Comparison of ENCODE assay signal across 14 mouse cellular contexts in genomic region chr14:110755308-110755650, GRCm38 (mm10). TPM values are rescaled to one million over a fixed set of nuclear protein-coding genes. Genes with fewer than 3 reads are reported as not detected.
A peak's percentile ranks its signal among the peaks of the same experiment; 100 is the strongest.
DNase-seq lines count a peak whose midpoint lies in the region; ATAC-seq lines count a peak whose summit lies in the region.
"Had no signal": no experiment of that assay in that cellular context is flagged by ENCODE, and none has a peak within 500 bp of the region (broad histone marks: within the 10 kb centered on the region; RNA-seq: fewer than 3 reads in every experiment).

No protein-coding gene starts in this region.

- DNase-seq in forebrain, embryonic 14.5 days (ENCODE audit: low spot score), result no peak
- no peak for DNase-seq in embryonic facial prominence, embryonic 14.5 days (ENCODE audit: low spot score)
- DNase-seq in left cerebral cortex, postnatal 4 days, result no peak
- no peak for DNase-seq in liver, embryonic 11.5 days (ENCODE audit: low spot score)
- DNase-seq: cerebellum, adult 9-10 months; gastrocnemius, postnatal 10 days; lung, adult 2 months; spleen, adult 18-20 months had no signal

- H3K27ac ChIP-seq in forebrain, embryonic 15.5 days (replicated peaks), result no peak overlapping the region
- H3K27ac ChIP-seq in forebrain, embryonic 14.5 days (ENCODE audit: low read depth, low read length), result no peak overlapping the region
- no peak overlapping the region for H3K27ac ChIP-seq in embryonic facial prominence, embryonic 14.5 days (replicated peaks; ENCODE audit: low read depth, low read length)
- no peak overlapping the region for H3K27ac ChIP-seq in intestine, embryonic 16.5 days (ENCODE audit: low read length)
- no peak overlapping the region for H3K27ac ChIP-seq in neural tube, embryonic 13.5 days (replicated peaks)
- H3K27ac ChIP-seq in liver, embryonic 11.5 days (ENCODE audit: low read depth, low read length), result no peak overlapping the region
- H3K27ac ChIP-seq: heart, embryonic 13.5 days had no signal

- 26% methylated on average over 4 of the region's 4 CpGs for WGBS in forebrain, embryonic 15.5 days
- 40% methylated on average over 4 of the region's 4 CpGs for WGBS in forebrain, embryonic 14.5 days
- 29% methylated on average over 4 of the region's 4 CpGs for WGBS in embryonic facial prominence, embryonic 14.5 days
- 39% methylated on average over 4 of the region's 4 CpGs for WGBS in intestine, embryonic 16.5 days
- WGBS in neural tube, embryonic 13.5 days, result 45% methylated on average over 4 of the region's 4 CpGs
- WGBS in liver, embryonic 11.5 days, result 67% methylated on average over 4 of the region's 4 CpGs

- peaks cover 4% of the 10 kb centered on the region; the same call in 1 of the 2 replicates for H3K4me1 ChIP-seq in forebrain, embryonic 15.5 days
- H3K4me1 ChIP-seq in forebrain, embryonic 14.5 days (ENCODE audit: control insufficient read depth, insufficient read depth, low read length), result no peaks in the 10 kb centered on the region
- H3K4me1 ChIP-seq in embryonic facial prominence, embryonic 14.5 days (ENCODE audit: control insufficient read depth, insufficient read depth, low read length), result no peaks in the 10 kb centered on the region
- H3K4me1 ChIP-seq in intestine, embryonic 16.5 days (ENCODE audit: control insufficient read depth, insufficient read depth, low read length), result no peaks in the 10 kb centered on the region
- peaks cover 7% of the 10 kb centered on the region; the same call in 1 of the 2 replicates for H3K4me1 ChIP-seq in neural tube, embryonic 13.5 days (replicated peaks)
- H3K4me1 ChIP-seq in liver, embryonic 11.5 days (replicated peaks; ENCODE audit: control insufficient read depth, insufficient read depth, low read length), result no peaks in the 10 kb centered on the region
- H3K4me1 ChIP-seq: heart, embryonic 13.5 days had no signal

- H3K4me2 ChIP-seq in forebrain, embryonic 15.5 days (replicated peaks), result 0 out of 2 replicates have a peak overlapping the region, but pooled peaks have one; percentile 23
- H3K4me2 ChIP-seq in forebrain, embryonic 14.5 days (ENCODE audit: low read length), result no peak overlapping the region; the same call in 1 of the 2 replicates
- peak overlapping the region; percentile 55 for H3K4me2 ChIP-seq in embryonic facial prominence, embryonic 14.5 days (ENCODE audit: low read depth, low read length)
- peak overlapping the region; percentile 52; the same call in 1 of the 2 replicates for H3K4me2 ChIP-seq in intestine, embryonic 16.5 days (ENCODE audit: low read depth, low read length)
- peak overlapping the region; percentile 43 for H3K4me2 ChIP-seq in neural tube, embryonic 13.5 days
- H3K4me2 ChIP-seq in liver, embryonic 11.5 days, result no peak overlapping the region

- intact Hi-C loops in left cerebral cortex, postnatal 4 days (cut with DNase I), result no loop called here

- H3K9ac ChIP-seq in forebrain, embryonic 15.5 days (replicated peaks), result no peak overlapping the region
- H3K9ac ChIP-seq in forebrain, embryonic 14.5 days (ENCODE audit: low read length), result no peak overlapping the region
- no peak overlapping the region for H3K9ac ChIP-seq in embryonic facial prominence, embryonic 14.5 days (ENCODE audit: low read depth, low read length)
- no peak overlapping the region for H3K9ac ChIP-seq in intestine, embryonic 16.5 days (ENCODE audit: low read depth, low read length)
- H3K9ac ChIP-seq in neural tube, embryonic 13.5 days, result 0 out of 2 replicates have a peak overlapping the region, but pooled peaks have one; percentile 26
- H3K9ac ChIP-seq in liver, embryonic 11.5 days (ENCODE audit: low read depth, low read length), result no peak overlapping the region
- H3K9ac ChIP-seq: heart, embryonic 13.5 days had no signal

- H3K27me3 ChIP-seq in forebrain, embryonic 15.5 days, result no peaks in the 10 kb centered on the region
- H3K27me3 ChIP-seq in forebrain, embryonic 14.5 days (replicated peaks; ENCODE audit: control insufficient read depth, insufficient read depth, low read length), result no peaks in the 10 kb centered on the region
- no peaks in the 10 kb centered on the region for H3K27me3 ChIP-seq in embryonic facial prominence, embryonic 14.5 days (replicated peaks; ENCODE audit: control insufficient read depth, insufficient read depth, low read length)
- no peaks in the 10 kb centered on the region for H3K27me3 ChIP-seq in intestine, embryonic 16.5 days (replicated peaks; ENCODE audit: control insufficient read depth, insufficient read depth, low read length)
- H3K27me3 ChIP-seq in neural tube, embryonic 13.5 days, result no peaks in the 10 kb centered on the region
- no peaks in the 10 kb centered on the region for H3K27me3 ChIP-seq in liver, embryonic 11.5 days (replicated peaks; ENCODE audit: control insufficient read depth, insufficient read depth, low read length)
- H3K27me3 ChIP-seq: heart, embryonic 13.5 days had no signal

- ATAC-seq in forebrain, embryonic 15.5 days (replicated peaks), result peak; percentile 41; the same call in 1 of the 2 replicates
- no peak for ATAC-seq in forebrain, embryonic 14.5 days
- ATAC-seq in embryonic facial prominence, embryonic 14.5 days (ENCODE audit: low read depth), result no peak; the same call in 1 of the 2 replicates
- peak; percentile 31; the same call in 1 of the 2 replicates for ATAC-seq in intestine, embryonic 16.5 days
- ATAC-seq in neural tube, embryonic 13.5 days (ENCODE audit: low read depth), result no peak; the same call in 1 of the 2 replicates
- no peak for ATAC-seq in liver, embryonic 11.5 days (replicated peaks; ENCODE audit: low FRiP score)
- ATAC-seq in frontal cortex, adult (ENCODE audit: low TSS enrichment), result no peak

- no peak overlapping the region for H3K4me3 ChIP-seq in forebrain, embryonic 15.5 days
- H3K4me3 ChIP-seq in forebrain, embryonic 14.5 days (ENCODE audit: low read depth, low read length), result no peak overlapping the region
- peak overlapping the region; percentile 44 for H3K4me3 ChIP-seq in embryonic facial prominence, embryonic 14.5 days (ENCODE audit: low read depth, low read length)
- H3K4me3 ChIP-seq in intestine, embryonic 16.5 days (ENCODE audit: low read length), result peak overlapping the region; percentile 41; the same call in 1 of the 2 replicates
- H3K4me3 ChIP-seq in neural tube, embryonic 13.5 days, result no peak overlapping the region
- H3K4me3 ChIP-seq in liver, embryonic 11.5 days (ENCODE audit: low read depth, low read length), result no peak overlapping the region

- no peaks in the 10 kb centered on the region for H3K9me3 ChIP-seq in forebrain, embryonic 15.5 days
- no peaks in the 10 kb centered on the region for H3K9me3 ChIP-seq in forebrain, embryonic 14.5 days (replicated peaks; ENCODE audit: control insufficient read depth, low read length)
- peaks cover 14% of the 10 kb centered on the region for H3K9me3 ChIP-seq in embryonic facial prominence, embryonic 14.5 days (ENCODE audit: control insufficient read depth, low read length)
- no peaks in the 10 kb centered on the region for H3K9me3 ChIP-seq in intestine, embryonic 16.5 days (ENCODE audit: control insufficient read depth, low read length)
- no peaks in the 10 kb centered on the region for H3K9me3 ChIP-seq in neural tube, embryonic 13.5 days
- no peaks in the 10 kb centered on the region for H3K9me3 ChIP-seq in liver, embryonic 11.5 days (ENCODE audit: control insufficient read depth, low read length)
- H3K9me3 ChIP-seq: heart, embryonic 13.5 days had no signal

- H3K36me3 ChIP-seq in forebrain, embryonic 15.5 days, result no peaks in the 10 kb centered on the region
- no peaks in the 10 kb centered on the region for H3K36me3 ChIP-seq in forebrain, embryonic 14.5 days (ENCODE audit: control insufficient read depth, insufficient read depth, low read length)
- peaks cover 15% of the 10 kb centered on the region for H3K36me3 ChIP-seq in embryonic facial prominence, embryonic 14.5 days (ENCODE audit: control insufficient read depth, insufficient read depth, low read length)
- H3K36me3 ChIP-seq in intestine, embryonic 16.5 days (ENCODE audit: control insufficient read depth, insufficient read depth, low read length), result peaks cover 8% of the 10 kb centered on the region; the same call in 1 of the 2 replicates
- H3K36me3 ChIP-seq in neural tube, embryonic 13.5 days, result no peaks in the 10 kb centered on the region
- no peaks in the 10 kb centered on the region for H3K36me3 ChIP-seq in liver, embryonic 11.5 days (ENCODE audit: control insufficient read depth, insufficient read depth, low read length)
- H3K36me3 ChIP-seq: heart, embryonic 13.5 days had no signal

RNA-seq across cellular contexts. Expression of gene Slitrk6, which starts 0.3 kb away (rescaled TPM):
- polyA plus RNA-seq in forebrain, embryonic 15.5 days (2015; fragmentation: Nextera tagmentation; extraction: Ambion mirVana), result 2.1 and 2.5 TPM in 2 replicates
- 3.7 and 4.5 TPM in 2 replicates for polyA plus RNA-seq in forebrain, embryonic 14.5 days (2014; fragmentation: Nextera tagmentation; extraction: Ambion mirVana)
- polyA plus RNA-seq in embryonic facial prominence, embryonic 14.5 days (2014; fragmentation: Nextera tagmentation; extraction: Ambion mirVana), result 14.2 and 17.4 TPM in 2 replicates
- polyA plus RNA-seq in intestine, embryonic 16.5 days (2015; fragmentation: Nextera tagmentation; extraction: Ambion mirVana), result 26.3 and 27.3 TPM in 2 replicates
- polyA plus RNA-seq in neural tube, embryonic 13.5 days (2015; fragmentation: Nextera tagmentation; extraction: Ambion mirVana), result 2.1 and 2.9 TPM in 2 replicates
- total RNA-seq in left cerebral cortex, postnatal 4 days (2021), result 1 to 10 TPM in 1 of 2 experiments, under 1 TPM in 1; 0.90 to 1.4 TPM
- 1.0 and 1.8 TPM in 2 replicates for polyA plus RNA-seq in liver, embryonic 11.5 days (2014; fragmentation: Nextera tagmentation; extraction: Ambion mirVana)
- total RNA-seq: monocyte, adult 5-6 weeks had no signal

Comparison
In these comparisons a context has a peak if more than half of its experiments do, and no peak if none do; other contexts are left out.
1. ATAC-seq: peak in forebrain, embryonic 15.5 days (single experiment) and intestine, embryonic 16.5 days (single experiment); none in forebrain, embryonic 14.5 days (single experiment), embryonic facial prominence, embryonic 14.5 days (single experiment), neural tube, embryonic 13.5 days (single experiment), liver, embryonic 11.5 days (single experiment) and frontal cortex, adult (single experiment).
2. H3K4me2 ChIP-seq: peak in forebrain, embryonic 15.5 days (single experiment), embryonic facial prominence, embryonic 14.5 days (single experiment), intestine, embryonic 16.5 days (single experiment) and neural tube, embryonic 13.5 days (single experiment); none in forebrain, embryonic 14.5 days (single experiment) and liver, embryonic 11.5 days (single experiment).
3. H3K4me3 ChIP-seq: peak in embryonic facial prominence, embryonic 14.5 days (single experiment) and intestine, embryonic 16.5 days (single experiment); none in forebrain, embryonic 15.5 days (single experiment), forebrain, embryonic 14.5 days (single experiment), neural tube, embryonic 13.5 days (single experiment) and liver, embryonic 11.5 days (single experiment).